In genomic region chr10:6578616-6579015, GRCm38 (mm10) we compare ENCODE assay signal across 21 mouse cellular contexts.
"Had no signal": no experiment of that assay in that cellular context is flagged by ENCODE, and none has a peak within 500 bp of the region (broad histone marks: within the 10 kb centered on the region; RNA-seq: fewer than 3 reads in every experiment).

No protein-coding gene starts in this region.

- H3K4me3 ChIP-seq: lung, embryonic 15.5 days; megakaryocyte, embryonic 14.5 days; midbrain, embryonic 13.5 days; myocyte; neural tube, embryonic 13.5 days; neural tube, embryonic 15.5 days had no signal

- H3K9ac ChIP-seq: lung, embryonic 15.5 days; midbrain, embryonic 13.5 days; neural tube, embryonic 13.5 days; neural tube, embryonic 15.5 days had no signal

- H3K36me3 ChIP-seq: lung, embryonic 15.5 days; midbrain, embryonic 13.5 days; neural tube, embryonic 13.5 days; neural tube, embryonic 15.5 days had no signal

- ATAC-seq: lung, postnatal 0 days; midbrain, embryonic 13.5 days; midbrain, embryonic 16.5 days had no signal

- H3K9me3 ChIP-seq: lung, embryonic 15.5 days; megakaryocyte, embryonic 14.5 days; midbrain, embryonic 13.5 days; neural tube, embryonic 13.5 days; neural tube, embryonic 15.5 days had no signal

- H3K27ac ChIP-seq: lung, embryonic 15.5 days; macrophage; midbrain, embryonic 13.5 days; neural tube, embryonic 13.5 days; neural tube, embryonic 15.5 days had no signal

- H3K27me3 ChIP-seq: lung, embryonic 15.5 days; megakaryocyte, embryonic 14.5 days; midbrain, embryonic 13.5 days; neural tube, embryonic 13.5 days; neural tube, embryonic 15.5 days had no signal

- DNase-seq: lung, adult 2 months; lung, postnatal 14 days; lung, postnatal 36 days; retina, postnatal 1 day; right cerebral cortex, adult 18-20 months; right cerebral cortex, postnatal 25 days; right cerebral cortex, postnatal 4 days; spleen, adult 18-20 months; thymus, adult 18-20 months; thymus, postnatal 14 days; thymus, postnatal 36 days had no signal

- H3K4me2 ChIP-seq: lung, embryonic 15.5 days; midbrain, embryonic 11.5 days; midbrain, embryonic 13.5 days; neural tube, embryonic 13.5 days; neural tube, embryonic 15.5 days had no signal

- H3K4me1 ChIP-seq: lung, embryonic 15.5 days; megakaryocyte, embryonic 14.5 days; midbrain, embryonic 13.5 days; neural tube, embryonic 13.5 days; neural tube, embryonic 15.5 days had no signal
